Mouse (Mus musculus) T-helper 2 cell (primary cell): ENCODE measurements at regions not wholly inside any gene's neighbourhood (a gene's known extent, or its start where the extent isn't known, plus 50 kb on each side); places are given as distances from the start of the nearest gene placed in this dataset.

Experiments used
- in situ Hi-C: fragments of 300-600 bp; cut with MboI, MseI; formaldehyde crosslinking; loops from one replicate; pipeline ENCODE4 v1.15.1; 2025; ENCODE audit warnings: high pct_unique_total_duplicates

GRCm38 (mm10) chr3:157710790-157711381 is 144.2 kb downstream of the Ptger3 start:
- in situ Hi-C loops: no loop called here

- in situ Hi-C loops: loop anchor here (10.0 kb wide), 1 partner anchor 785 kb away; no protein-coding TSS in a partner anchor
Observed at GRCm38 (mm10) chr3:157699961-157700360, 133.3 kb downstream of the Ptger3 start.

DNA sequence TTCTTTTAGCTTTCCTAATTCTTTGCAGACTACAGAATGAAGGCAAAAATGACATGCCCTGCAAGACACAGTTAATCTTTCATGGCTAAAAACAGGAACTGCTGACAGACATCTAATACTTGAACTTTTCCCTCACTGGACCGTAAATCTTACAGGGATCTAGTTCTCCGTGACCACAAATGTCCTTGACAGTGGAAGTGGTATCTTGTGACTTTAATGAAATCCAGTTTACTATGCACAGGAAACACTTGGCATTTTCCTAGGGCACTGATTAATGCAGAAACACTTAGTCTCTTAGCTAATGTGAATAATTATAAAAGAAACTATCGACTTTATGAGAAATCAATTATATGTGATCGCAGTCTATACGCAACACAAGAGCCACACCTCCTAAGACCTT is 131.8 kb downstream of the Ptger3 start:
- in situ Hi-C loops: loop anchor here (10.0 kb wide), 1 partner anchor 784 kb away; no protein-coding TSS in a partner anchor

GRCm38 (mm10) chr3:157695128-157696075 is 128.7 kb downstream of the Ptger3 start:
- in situ Hi-C loops: loop anchor here (10.0 kb wide), 1 partner anchor 781 kb away; no protein-coding TSS in a partner anchor
